Mouse (Mus musculus) spleen, adult 2 months (tissue): Measurements from ENCODE around the gene Camta1. TPM values are rescaled to one million over a fixed set of nuclear protein-coding genes. Genes with fewer than 3 reads are reported as not detected.

ENCODE experiments used
- DNase-seq, 2 experiments: peaks; one replicate each; pipeline versions ENCODE4 v3.0.0 to v3.0.0-alpha.2; 2012 to 2021; ENCODE audit warnings: low spot score in 2 of 2, low read depth in 1 of 2
- H3K27ac ChIP-seq: fragments of 200-500 bp; 2 replicates; pipeline ENCODE4 v1.5.1; 2012; ENCODE audit warnings: low read length, inconsistent platforms; ENCODE audit not compliant: insufficient read depth
- H3K27me3 ChIP-seq: fragments of 200-500 bp; 2 replicates; pipeline ENCODE4 v1.6.1; 2012; ENCODE audit warnings: mild to moderate bottlenecking, moderate library complexity, low read length, inconsistent platforms; ENCODE audit not compliant: control insufficient read depth, insufficient read depth
- H3K36me3 ChIP-seq: fragments of 200-500 bp; 2 replicates; pipeline ENCODE4 v1.6.1; 2012; ENCODE audit warnings: mild to moderate bottlenecking, low read length, inconsistent platforms; ENCODE audit not compliant: control insufficient read depth, insufficient read depth
- H3K4me1 ChIP-seq: fragments of 200-500 bp; 2 replicates; pipeline ENCODE4 v1.6.1; 2011; ENCODE audit warnings: inconsistent platforms; ENCODE audit not compliant: control insufficient read depth, insufficient read depth, insufficient read length
- H3K4me3 ChIP-seq: fragments of 200-500 bp; 2 replicates; pipeline ENCODE4 v1.5.1; 2011; ENCODE audit warnings: mild to moderate bottlenecking, inconsistent platforms; ENCODE audit not compliant: insufficient read depth, insufficient read length; ENCODE audit errors: extremely low read depth
- CTCF ChIP-seq: fragments of 200-500 bp; IDR thresholded peaks from 2 replicates; pipeline ENCODE4 v1.5.1; 2011; ENCODE audit warnings: mild to moderate bottlenecking, inconsistent platforms; ENCODE audit not compliant: insufficient read depth, insufficient read length, insufficient replicate concordance; ENCODE audit errors: extremely low read depth
- POLR2A ChIP-seq: fragments of 200-500 bp; IDR thresholded peaks from 2 replicates; pipeline ENCODE4 v1.6.1; 2011; ENCODE audit warnings: low read depth, low read length, inconsistent platforms
- WGBS: fragments of 180-500 bp; shearing (Covaris S2); methylation state at CpG from one replicate; pipeline ENCODE4 v1.1.7; 2018; 5-methylcytosine and 5-hydroxymethylcytosine counted together
- polyA plus RNA-seq: library from polyadenylated mRNA; depleted of rRNA; stranded (reverse); fragments of >200 nt; gene quantifications from 2 replicates; pipeline ENCODE4 v1.2.3, GENCODE M21; 2012

The Camta1 gene
- polyA plus RNA-seq, 1 experiment: 7.7 TPM

DNA sequence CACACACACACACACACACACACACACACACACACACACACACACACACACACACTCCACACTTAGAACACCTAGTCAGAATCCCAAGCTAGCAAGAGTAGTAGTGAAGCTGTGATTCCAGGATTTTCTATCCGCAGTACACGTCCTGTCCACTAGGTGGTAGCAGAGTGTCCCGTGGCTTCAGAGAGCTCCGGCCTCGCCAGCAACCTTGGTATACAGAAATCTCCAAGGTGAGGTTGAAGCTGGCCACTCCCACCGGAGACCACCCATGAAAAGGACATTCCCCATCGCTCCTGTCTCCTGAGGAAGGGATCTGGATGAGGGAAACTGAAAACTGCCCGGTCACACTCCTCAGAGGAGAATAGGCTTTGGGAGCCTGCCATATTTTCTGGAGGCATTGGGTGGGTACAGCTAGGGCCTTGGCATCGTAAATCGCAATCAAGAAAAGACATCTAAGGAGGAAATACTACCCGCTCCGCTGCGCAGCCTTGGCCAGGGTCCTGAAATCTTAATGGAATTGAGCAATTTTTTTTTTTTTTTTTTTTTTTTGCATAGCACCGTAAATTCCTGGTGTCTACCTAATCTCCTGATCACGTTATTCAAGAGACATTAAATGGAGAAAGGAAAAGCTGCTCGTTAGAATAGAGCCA is 578.5 kb downstream of the Camta1 start:
- no peak overlapping the region for H3K27ac ChIP-seq
- H3K4me3 ChIP-seq: no peak overlapping the region
- H3K4me1 ChIP-seq: no peaks in the 10 kb centered on the region
- no peaks in the 10 kb centered on the region for H3K27me3 ChIP-seq
- no peaks in the 10 kb centered on the region for H3K36me3 ChIP-seq
- DNase-seq: peak in 1 of 2 experiments; percentile 16
- WGBS: 37% methylated on average over 16 of the region's 16 CpGs
- TF ChIP-seq CTCF: peak; percentile 46; the same call in 1 of the 2 replicates
- no peak for TF ChIP-seq POLR2A

DNA sequence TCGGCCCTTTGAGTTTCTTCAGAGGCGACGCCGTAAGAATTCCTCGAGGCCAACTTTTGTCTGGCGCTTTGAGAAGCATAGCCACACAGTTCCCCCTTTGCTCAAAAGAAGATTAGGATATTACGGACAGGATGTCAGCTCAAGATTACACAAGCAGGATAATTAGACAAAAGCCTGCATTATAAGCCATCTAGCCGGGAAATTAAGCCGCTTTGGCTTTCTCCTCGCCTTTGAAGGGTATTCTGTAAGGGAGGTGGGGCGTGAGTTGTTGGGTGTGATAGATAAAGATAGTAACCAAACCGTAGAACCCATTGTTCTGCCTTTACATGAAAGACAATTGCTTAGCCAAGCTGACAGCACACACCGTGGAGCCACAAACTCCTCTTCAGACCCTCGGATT is 579.6 kb downstream of the Camta1 start:
- H3K27me3 ChIP-seq: no peaks in the 10 kb centered on the region
- no peaks in the 10 kb centered on the region for H3K4me1 ChIP-seq
- no peak for DNase-seq
- no peak overlapping the region for H3K4me3 ChIP-seq
- WGBS: 80% methylated on average over 14 of the region's 14 CpGs
- no peak overlapping the region for H3K27ac ChIP-seq
- TF ChIP-seq POLR2A (no peak), CTCF (no peak)
- H3K36me3 ChIP-seq: no peaks in the 10 kb centered on the region

DNA sequence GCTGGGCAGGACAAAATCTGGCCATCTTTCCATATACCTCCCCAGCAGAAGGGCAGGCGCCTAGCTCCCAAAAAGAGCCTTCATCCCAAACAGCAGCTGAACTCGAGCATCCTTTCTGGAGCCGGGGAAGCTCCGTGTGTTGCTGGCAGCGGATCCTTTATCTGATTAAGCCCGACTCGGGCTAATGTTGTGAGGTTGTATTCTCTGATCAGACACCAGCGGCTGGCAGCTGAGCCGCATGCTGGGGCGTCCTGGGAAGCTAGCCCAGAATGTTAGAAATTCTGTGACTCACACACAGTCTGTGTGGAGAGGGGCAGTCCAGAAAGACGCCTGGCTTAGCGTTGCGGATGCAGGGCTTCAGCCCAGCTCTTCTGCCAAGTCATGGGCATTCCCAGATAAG is 586.4 kb downstream of the Camta1 start:
- no peak for TF ChIP-seq POLR2A
- TF ChIP-seq CTCF: no peak
- Histone ChIP-seq H3K27ac (no peak overlapping the region), H3K4me1 (no peaks in the 10 kb centered on the region), H3K36me3 (no peaks in the 10 kb centered on the region), H3K27me3 (no peaks in the 10 kb centered on the region), H3K4me3 (no peak overlapping the region)
- 73% methylated on average over 13 of the region's 13 CpGs for whole genome bisulfite sequencing
- DNase-seq: no peak

DNA sequence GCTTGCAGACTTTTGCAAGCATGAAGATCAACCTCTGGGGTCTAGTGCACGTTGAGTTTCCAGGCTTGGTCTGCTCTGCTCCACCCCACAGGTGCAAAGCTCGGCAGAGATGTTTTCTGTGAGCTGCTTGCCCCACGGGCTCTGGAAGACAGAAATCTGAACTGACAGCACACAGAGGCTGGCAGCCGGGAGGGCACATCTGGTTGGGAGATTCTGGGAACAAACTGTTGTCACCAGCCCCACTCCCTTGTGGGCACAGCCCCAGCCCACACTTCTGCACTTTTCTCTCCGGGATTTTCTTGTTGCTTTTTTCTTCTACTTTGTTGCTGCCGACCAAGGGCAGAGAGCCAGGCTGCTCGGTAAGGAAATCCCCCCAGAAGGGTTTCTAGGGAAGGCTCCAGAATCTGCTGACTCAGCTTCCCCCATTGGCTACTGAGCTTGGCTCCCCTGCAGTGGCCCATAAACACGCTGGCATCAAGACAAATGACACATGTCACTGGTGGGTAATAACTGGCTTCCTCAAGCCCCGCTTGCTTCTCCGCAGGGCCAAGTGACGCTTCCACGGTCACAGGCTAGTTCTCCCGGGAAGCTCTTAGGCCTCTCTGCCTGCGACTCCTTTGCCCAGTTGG is 597.8 kb downstream of the Camta1 start:
- H3K4me3 ChIP-seq: no peak overlapping the region
- WGBS: 64% methylated on average over 14 of the region's 14 CpGs
- no peaks in the 10 kb centered on the region for H3K36me3 ChIP-seq
- DNase-seq: no peak
- H3K27ac ChIP-seq: no peak overlapping the region
- no peaks in the 10 kb centered on the region for H3K4me1 ChIP-seq
- no peaks in the 10 kb centered on the region for H3K27me3 ChIP-seq
- TF ChIP-seq POLR2A (no peak), CTCF (no peak)

DNA sequence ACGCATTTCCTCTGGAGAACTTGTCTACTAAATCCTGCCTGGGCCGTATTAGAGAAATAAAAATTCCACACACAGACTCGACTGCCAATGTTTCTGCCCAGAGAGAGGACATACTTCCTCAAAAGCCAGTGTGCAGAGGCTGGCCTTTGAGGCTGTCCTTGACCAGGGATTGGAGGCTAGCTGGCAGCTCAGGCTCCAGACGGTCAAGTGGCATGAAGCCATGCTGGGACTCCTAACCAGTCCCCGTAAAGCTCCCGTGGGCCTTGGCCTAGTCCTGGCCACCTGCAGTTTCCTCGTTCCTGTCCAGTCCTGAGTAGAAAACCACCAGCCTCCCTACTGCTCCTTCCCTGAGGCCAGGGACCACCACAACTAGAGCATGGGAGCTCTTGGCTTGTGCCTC is 598.6 kb downstream of the Camta1 start:
- no peak for TF ChIP-seq POLR2A
- TF ChIP-seq CTCF: no peak
- no peak for DNase-seq
- no peak overlapping the region for H3K27ac ChIP-seq
- WGBS: 64% methylated on average over 7 of the region's 7 CpGs
- no peaks in the 10 kb centered on the region for H3K36me3 ChIP-seq
- H3K27me3 ChIP-seq: no peaks in the 10 kb centered on the region
- no peak overlapping the region for H3K4me3 ChIP-seq
- H3K4me1 ChIP-seq: no peaks in the 10 kb centered on the region

DNA sequence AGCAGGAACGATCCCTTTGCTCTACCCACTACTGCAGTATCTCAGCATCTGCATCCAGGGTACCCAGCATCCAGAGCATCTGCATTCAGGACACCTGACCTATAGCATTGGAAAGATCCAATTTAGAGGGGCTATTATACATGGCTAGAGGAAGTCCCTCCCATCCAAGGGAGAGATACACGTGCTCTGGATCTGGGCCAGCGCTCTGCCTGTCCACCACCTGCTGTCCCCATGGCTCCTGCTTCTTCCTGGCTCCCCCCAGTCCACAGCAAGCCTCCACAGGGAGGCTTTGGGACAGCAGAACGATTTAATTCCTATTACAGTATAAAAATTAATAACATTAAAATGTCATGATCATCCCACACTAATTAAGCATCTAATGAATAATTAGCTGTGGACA is 605.1 kb downstream of the Camta1 start:
- H3K27ac ChIP-seq: no peak overlapping the region
- 58% methylated on average over 4 of the region's 4 CpGs for WGBS
- H3K36me3 ChIP-seq: no peaks in the 10 kb centered on the region
- no peak for TF ChIP-seq CTCF
- no peak for TF ChIP-seq POLR2A
- DNase-seq: no peak
- no peaks in the 10 kb centered on the region for H3K4me1 ChIP-seq
- no peaks in the 10 kb centered on the region for H3K27me3 ChIP-seq
- H3K4me3 ChIP-seq: no peak overlapping the region

DNA sequence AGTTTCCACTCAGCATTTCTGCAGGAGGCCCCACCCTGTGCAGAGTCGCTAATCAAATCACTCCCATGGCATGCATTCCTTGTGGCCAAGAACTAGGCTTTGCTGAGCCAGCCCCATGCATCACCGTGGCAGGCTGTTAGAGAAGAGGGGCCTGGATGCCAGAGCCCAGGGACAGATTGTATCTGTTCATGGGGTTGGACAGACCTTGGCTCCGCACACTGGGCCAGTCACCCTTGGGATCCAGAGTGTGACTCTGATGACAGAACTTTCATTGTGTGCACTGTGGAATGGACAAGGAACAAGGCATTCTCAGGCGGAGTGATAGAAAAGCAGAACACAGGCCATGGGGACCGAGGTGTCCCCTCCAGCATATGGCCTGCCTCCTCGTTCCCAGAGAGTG is 610.9 kb downstream of the Camta1 start:
- TF ChIP-seq CTCF (no peak), POLR2A (no peak)

More for the DNA sequence above, 610.9 kb downstream of the Camta1 start:
- H3K4me1 ChIP-seq: no peaks in the 10 kb centered on the region
- 89% methylated on average over 6 of the region's 6 CpGs for WGBS
- no peak for DNase-seq
- H3K27ac ChIP-seq: no peak overlapping the region
- H3K36me3 ChIP-seq: no peaks in the 10 kb centered on the region
- H3K27me3 ChIP-seq: no peaks in the 10 kb centered on the region
- H3K4me3 ChIP-seq: no peak overlapping the region
